Mouse (Mus musculus) lung, adult 2 months (tissue): ENCODE results near the gene 6030468B19Rik. TPM values are rescaled to one million over a fixed set of nuclear protein-coding genes. Genes with fewer than 3 reads are reported as not detected.
A peak's percentile ranks its signal among the peaks of the same experiment; 100 is the strongest.

ENCODE experiments used
- DNase-seq: peaks from one replicate; pipeline ENCODE4 v3.0.0; 2022
- H3K4me1 ChIP-seq: fragments of 200-500 bp; 2 replicates; pipeline ENCODE4 v1.6.1; 2011; ENCODE audit warnings: low read length; ENCODE audit not compliant: control insufficient read depth, insufficient read depth
- H3K4me3 ChIP-seq: fragments of 200-500 bp; replicated peaks from 2 replicates; pipeline ENCODE3; 2011; ENCODE audit warnings: low read depth, mild to moderate bottlenecking, control low read depth, low read length; ENCODE audit errors: extremely low read depth
- CTCF ChIP-seq: fragments of 200-500 bp; IDR thresholded peaks from 2 replicates; pipeline ENCODE4 v1.5.1; 2011; ENCODE audit warnings: mild to moderate bottlenecking, low read length, control low read depth; ENCODE audit not compliant: insufficient read depth
- POLR2A ChIP-seq: fragments of 200-500 bp; IDR thresholded peaks from 2 replicates; pipeline ENCODE4 v1.6.1; 2011; ENCODE audit warnings: low read depth, mild to moderate bottlenecking, control low read depth, low read length, borderline replicate concordance; ENCODE audit errors: extremely low read depth
- WGBS: fragments of 180-500 bp; shearing (Covaris S2); methylation state at CpG from one replicate; pipeline ENCODE4 v1.1.7; 2018; 5-methylcytosine and 5-hydroxymethylcytosine counted together
- polyA plus RNA-seq: library from polyadenylated mRNA; depleted of rRNA; stranded (reverse); fragments of >200 nt; gene quantifications from 2 replicates; pipeline ENCODE4 v1.2.3, GENCODE M21; 2012

6030468B19Rik gene
- polyA plus RNA-seq, 1 experiment = 0.33 TPM

- TF ChIP-seq CTCF = no peak
- no peak for TF ChIP-seq POLR2A
- WGBS = 74% methylated on average over 5 of the region's 5 CpGs
- no peak for DNase-seq
- Histone ChIP-seq H3K4me1 (peaks cover 9% of the 10 kb centered on the region), H3K4me3 (no peak overlapping the region)
Measured at GRCm38 (mm10) chr11:117777111-117777510, 20.3 kb upstream of the 6030468B19Rik start.

- no peak overlapping the region for H3K4me3 ChIP-seq
- no peak for TF ChIP-seq POLR2A
- TF ChIP-seq CTCF = no peak
- WGBS = 82% methylated on average over 11 of the region's 11 CpGs
- peaks cover 9% of the 10 kb centered on the region for H3K4me1 ChIP-seq
- DNase-seq = no peak
Measured at GRCm38 (mm10) chr11:117778031-117778430, 19.4 kb upstream of the 6030468B19Rik start.

GRCm38 (mm10) chr11:117778851-117779433 is 18.5 kb upstream of the 6030468B19Rik start:
- H3K4me3 ChIP-seq = peak overlapping the region; percentile 58
- peak; percentile 33 for DNase-seq
- peak; percentile 43; the same call in 1 of the 2 replicates for TF ChIP-seq POLR2A
- no peak for TF ChIP-seq CTCF
- 26% methylated on average over 12 of the region's 12 CpGs for WGBS
- peaks cover 9% of the 10 kb centered on the region for H3K4me1 ChIP-seq

- DNase-seq = peak; percentile 72
- peak overlapping the region; percentile 58 for H3K4me3 ChIP-seq
- TF ChIP-seq POLR2A (peak; percentile 91; the same call in 1 of the 2 replicates), CTCF (no peak)
- WGBS = 1% methylated on average over 38 of the region's 38 CpGs
- H3K4me1 ChIP-seq = peaks cover 9% of the 10 kb centered on the region
Measured at GRCm38 (mm10) chr11:117779434-117780198, 17.8 kb upstream of the 6030468B19Rik start.

- peaks cover 9% of the 10 kb centered on the region for H3K4me1 ChIP-seq
- WGBS = under 1% methylated on average over 17 of the region's 17 CpGs
- no peak for DNase-seq
- TF ChIP-seq CTCF (no peak), POLR2A (no peak)
- peak overlapping the region; percentile 58 for H3K4me3 ChIP-seq
Measured at GRCm38 (mm10) chr11:117780199-117780515, 17.3 kb upstream of the 6030468B19Rik start.

GRCm38 (mm10) chr11:117780582-117781111 is 16.8 kb upstream of the 6030468B19Rik start:
- TF ChIP-seq CTCF (no peak), POLR2A (no peak; the same call in 1 of the 2 replicates)
- WGBS = 2% methylated on average over 19 of the region's 19 CpGs
- peak; percentile 90 for DNase-seq
- H3K4me3 ChIP-seq = peak overlapping the region; percentile 58
- peaks cover 9% of the 10 kb centered on the region for H3K4me1 ChIP-seq

- Histone ChIP-seq H3K4me3 (peak overlapping the region; percentile 58), H3K4me1 (peaks cover 9% of the 10 kb centered on the region)
- 6% methylated on average over 18 of the region's 18 CpGs for WGBS
- peak; percentile 74 for DNase-seq
- TF ChIP-seq POLR2A (no peak; the same call in 1 of the 2 replicates), CTCF (no peak)
Measured at GRCm38 (mm10) chr11:117781199-117781821, 16.1 kb upstream of the 6030468B19Rik start.

GRCm38 (mm10) chr11:117781993-117782704 is 15.3 kb upstream of the 6030468B19Rik start, which contains the start of the genes Tmc8 and Tmc6:
Gene Tmc8 (plus strand): TSS chr11:117782076.
Gene Tmc6 (minus strand): TSS chr11:117782198.
- 28% methylated on average over 24 of the region's 24 CpGs for WGBS
- DNase-seq = peak; percentile 20
- peak within 1 kb of the TSS; percentile 58 for H3K4me3 ChIP-seq
- H3K4me1 ChIP-seq = peaks cover 9% of the 10 kb centered on the region
- TF ChIP-seq POLR2A = peak; percentile 58; the same call in 1 of the 2 replicates
- no peak for TF ChIP-seq CTCF

- Histone ChIP-seq H3K4me1 (peaks cover 9% of the 10 kb centered on the region), H3K4me3 (peak overlapping the region; percentile 37)
- no peak for TF ChIP-seq POLR2A
- no peak for TF ChIP-seq CTCF
- DNase-seq = no peak
- 45% methylated on average over 9 of the region's 9 CpGs for WGBS
Measured at GRCm38 (mm10) chr11:117782705-117783034, 14.8 kb upstream of the 6030468B19Rik start.
